Mouse (Mus musculus): ENCODE results near the gene Mrps18c. TPM values are rescaled to one million over a fixed set of nuclear protein-coding genes. Genes with fewer than 3 reads are reported as not detected.

Gene Mrps18c
- polyA plus RNA-seq, 1 experiment from 2014 or later: 199 TPM

DNA sequence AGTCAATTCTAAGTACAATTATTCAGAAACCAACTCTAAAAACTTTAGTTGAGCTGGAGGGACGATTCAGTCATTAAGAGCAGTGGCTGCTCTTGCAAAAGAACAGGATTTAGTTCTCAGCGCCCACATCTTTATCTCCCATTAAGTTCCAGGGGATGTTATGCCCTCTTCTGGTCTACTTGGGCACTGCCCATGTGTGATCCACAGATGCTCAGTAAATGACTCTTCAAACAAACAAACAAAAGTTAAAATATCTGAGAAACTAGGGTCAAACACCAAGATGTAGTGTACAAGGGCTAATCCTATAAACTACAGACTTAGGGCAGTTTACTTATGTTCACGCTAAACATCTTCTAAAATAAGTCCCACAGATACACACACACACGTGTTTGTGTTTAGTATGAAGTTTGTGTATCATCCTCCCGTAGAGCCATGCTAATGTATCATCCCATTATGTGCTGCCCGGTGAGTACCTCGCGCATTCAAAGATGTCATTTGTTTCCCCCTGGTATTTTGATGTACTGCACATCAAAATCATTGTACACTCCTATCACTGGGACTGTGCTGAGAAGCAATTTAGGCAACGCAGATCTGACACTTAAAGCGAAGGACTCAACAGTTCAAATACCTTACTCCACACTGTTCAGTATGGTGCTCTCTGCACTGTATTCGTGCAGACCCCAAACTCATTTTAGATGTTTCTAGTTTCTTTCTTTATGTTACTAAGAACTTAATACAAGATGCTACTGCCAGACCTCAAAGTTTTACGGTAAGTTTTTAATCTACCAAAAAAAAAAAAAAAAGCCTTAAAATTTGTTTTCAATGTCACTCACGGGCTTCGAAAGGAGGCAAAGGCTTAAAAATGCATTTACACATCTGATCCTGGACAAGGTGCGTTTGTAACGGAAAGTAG lies 21.4 kb downstream of the Mrps18c start:
- Histone ChIP-seq H3K36me3 (ENCODE audit: control insufficient read depth, insufficient read depth, low read length) (0 out of 2 replicates have a peak, but pooled peaks cover 2% of the 10 kb centered on the region), H3K27me3 (ENCODE audit: control insufficient read depth, insufficient read depth, low read length) (no peaks in the 10 kb centered on the region), H3K27ac (replicated peaks; ENCODE audit: low read depth, low read length) (peak overlapping the region; percentile 80), H3K4me1 (ENCODE audit: control insufficient read depth, insufficient read depth, low read length) (no peaks in the 10 kb centered on the region), H3K4me2 (ENCODE audit: low read depth, severe bottlenecking) (peak overlapping the region; percentile 65), H3K9me3 (ENCODE audit: control insufficient read depth, low read length) (no peaks in the 10 kb centered on the region), H3K4me3 (ENCODE audit: low read depth, low read length) (peak overlapping the region; percentile 72), H3K9ac (ENCODE audit: low read length) (peak overlapping the region; percentile 96)
- DNase-seq (ENCODE audit: low spot score) (no peak), ATAC-seq (ENCODE audit: insufficient number of reproducible peaks, low FRiP score, low TSS enrichment, low read depth) (no peak)
- 31% methylated on average over 16 of the region's 16 CpGs for WGBS

DNA sequence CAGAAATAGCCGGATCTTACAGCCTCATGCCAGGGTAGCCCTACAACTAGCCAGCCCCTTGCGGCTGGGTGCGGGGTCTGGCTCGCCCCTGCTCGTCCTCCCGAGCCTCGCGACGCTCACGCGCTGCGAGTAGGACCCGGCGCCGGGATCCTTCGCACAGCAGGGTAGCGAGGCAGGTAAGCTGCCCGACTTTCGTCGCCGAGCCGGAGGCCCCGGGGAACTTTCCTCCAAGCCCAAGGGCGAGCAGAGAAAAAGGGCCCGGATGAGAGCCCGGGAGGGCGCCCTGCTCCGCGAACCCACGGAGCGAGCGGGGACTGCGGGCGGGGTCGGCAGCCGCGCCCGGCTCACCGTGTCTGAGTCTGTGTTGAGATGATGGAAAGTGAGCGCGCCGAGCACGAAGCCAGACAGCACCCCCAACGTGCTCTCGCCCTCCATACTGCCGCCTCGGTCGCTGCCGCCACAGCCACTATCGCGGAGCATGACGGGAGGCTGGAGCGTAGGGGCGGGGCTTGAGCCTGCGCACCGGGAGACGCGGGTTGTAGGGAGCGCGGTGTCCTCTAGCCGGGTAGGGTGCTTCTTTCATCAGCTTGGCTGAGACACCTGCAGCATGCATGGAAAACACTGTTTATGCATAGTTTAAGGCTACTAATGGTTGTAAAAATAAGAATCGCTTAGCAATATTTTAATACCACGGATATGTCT lies 22.2 kb downstream of the Mrps18c start, which contains the start of gene Abraxas1:
TSS of gene Abraxas1 (minus strand) at position 483 of the 702 bp plus-strand sequence.
- peak within 1 kb of the TSS; percentile 96 for H3K9ac ChIP-seq (ENCODE audit: low read length)
- DNase-seq (ENCODE audit: low spot score): peak; percentile 92
- peak within 1 kb of the TSS; percentile 80 for H3K27ac ChIP-seq (replicated peaks; ENCODE audit: low read depth, low read length)
- H3K4me3 ChIP-seq (ENCODE audit: low read depth, low read length): peak within 1 kb of the TSS; percentile 72
- H3K36me3 ChIP-seq (ENCODE audit: control insufficient read depth, insufficient read depth, low read length): 0 out of 2 replicates have a peak, but pooled peaks cover 2% of the 10 kb centered on the region
- H3K4me2 ChIP-seq (ENCODE audit: low read depth, severe bottlenecking): peak within 1 kb of the TSS; percentile 65
- peak; percentile 93 for ATAC-seq (ENCODE audit: insufficient number of reproducible peaks, low FRiP score, low TSS enrichment, low read depth)
- WGBS: under 1% methylated on average over 63 of the region's 63 CpGs
- no peaks in the 10 kb centered on the region for H3K27me3 ChIP-seq (ENCODE audit: control insufficient read depth, insufficient read depth, low read length)
- no peaks in the 10 kb centered on the region for H3K9me3 ChIP-seq (ENCODE audit: control insufficient read depth, low read length)
- no peaks in the 10 kb centered on the region for H3K4me1 ChIP-seq (ENCODE audit: control insufficient read depth, insufficient read depth, low read length)

DNA sequence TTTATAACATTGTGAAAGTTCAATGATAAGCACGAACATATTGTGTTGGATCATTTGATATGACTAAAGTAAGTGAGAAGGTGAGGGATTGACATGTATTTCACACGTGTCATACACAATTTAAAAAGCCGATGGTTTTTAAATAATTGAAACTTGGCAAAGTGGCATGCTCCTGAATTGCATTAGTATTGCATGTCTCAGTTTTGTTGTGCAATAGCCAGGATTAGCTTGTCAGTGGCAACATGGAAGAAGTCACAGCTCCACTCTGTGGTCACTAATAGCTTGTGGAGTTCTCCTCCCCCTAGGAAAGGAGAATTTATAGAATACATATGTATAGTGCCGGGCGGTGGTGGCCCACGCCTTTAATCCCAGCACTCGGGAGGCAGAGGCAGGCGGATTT lies 22.9 kb downstream of the Mrps18c start:
- no peak for DNase-seq (ENCODE audit: low spot score)
- WGBS: 85% methylated on average over 8 of the region's 8 CpGs
- Histone ChIP-seq H3K36me3 (ENCODE audit: control insufficient read depth, insufficient read depth, low read length) (0 out of 2 replicates have a peak, but pooled peaks cover 2% of the 10 kb centered on the region), H3K4me1 (ENCODE audit: control insufficient read depth, insufficient read depth, low read length) (no peaks in the 10 kb centered on the region), H3K27me3 (ENCODE audit: control insufficient read depth, insufficient read depth, low read length) (no peaks in the 10 kb centered on the region), H3K4me2 (ENCODE audit: low read depth, severe bottlenecking) (no peak overlapping the region), H3K27ac (replicated peaks; ENCODE audit: low read depth, low read length) (no peak overlapping the region), H3K9ac (ENCODE audit: low read length) (no peak overlapping the region), H3K4me3 (ENCODE audit: low read depth, low read length) (peak overlapping the region; percentile 72; the same call in 1 of the 2 replicates), H3K9me3 (ENCODE audit: control insufficient read depth, low read length) (no peaks in the 10 kb centered on the region)
- ATAC-seq (ENCODE audit: insufficient number of reproducible peaks, low FRiP score, low TSS enrichment, low read depth): no peak

DNA sequence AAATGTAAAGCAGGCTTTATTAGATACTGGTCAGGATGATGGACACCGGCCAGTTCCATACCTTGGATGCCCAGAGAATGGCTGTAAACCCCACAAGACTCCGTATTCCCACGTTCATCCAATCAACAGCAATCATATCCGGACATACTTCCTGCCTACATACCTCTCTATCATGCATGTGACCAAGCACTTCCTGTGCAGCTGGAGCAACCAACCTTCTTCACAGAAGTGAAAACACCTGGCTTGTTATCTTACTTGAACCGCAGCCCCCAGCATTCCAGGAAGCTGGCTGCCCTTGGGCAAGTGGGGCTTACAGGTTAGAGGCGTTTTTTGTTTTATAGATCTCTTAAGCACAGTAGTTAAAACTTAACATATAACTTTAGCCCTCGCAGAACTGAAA lies 24.4 kb downstream of the Mrps18c start:
- 77% methylated on average over 7 of the region's 7 CpGs for WGBS
- Histone ChIP-seq H3K27ac (replicated peaks; ENCODE audit: low read depth, low read length) (no peak overlapping the region), H3K36me3 (ENCODE audit: control insufficient read depth, insufficient read depth, low read length) (0 out of 2 replicates have a peak, but pooled peaks cover 2% of the 10 kb centered on the region), H3K27me3 (ENCODE audit: control insufficient read depth, insufficient read depth, low read length) (no peaks in the 10 kb centered on the region), H3K4me1 (ENCODE audit: control insufficient read depth, insufficient read depth, low read length) (no peaks in the 10 kb centered on the region), H3K9ac (ENCODE audit: low read length) (no peak overlapping the region), H3K9me3 (ENCODE audit: control insufficient read depth, low read length) (no peaks in the 10 kb centered on the region), H3K4me3 (ENCODE audit: low read depth, low read length) (no peak overlapping the region), H3K4me2 (ENCODE audit: low read depth, severe bottlenecking) (no peak overlapping the region)
- DNase-seq (ENCODE audit: low spot score) (no peak), ATAC-seq (ENCODE audit: insufficient number of reproducible peaks, low FRiP score, low TSS enrichment, low read depth) (no peak)

DNA sequence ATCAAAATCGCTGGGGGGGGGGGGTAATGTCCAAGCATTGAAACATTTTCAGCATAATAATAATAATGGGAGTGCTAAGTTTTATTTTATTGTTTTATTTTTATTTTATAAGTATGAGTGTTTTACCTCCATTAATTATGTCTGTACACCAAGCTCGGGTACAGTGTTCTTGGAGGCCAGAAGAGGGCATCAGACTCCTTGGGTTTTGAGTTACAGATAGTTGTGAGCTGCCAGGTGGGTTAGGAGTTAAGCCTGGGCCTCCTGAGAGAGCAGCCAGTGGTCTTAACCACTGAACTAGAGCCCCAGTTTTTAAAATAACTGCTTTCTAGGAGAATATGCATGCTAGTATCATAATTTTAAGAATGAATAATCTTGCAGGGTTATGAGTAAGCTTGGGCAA lies 27.5 kb downstream of the Mrps18c start:
- WGBS: 28% methylated on average over 2 of the region's 2 CpGs
- no peak overlapping the region for H3K4me2 ChIP-seq (ENCODE audit: low read depth, severe bottlenecking)

DNA sequence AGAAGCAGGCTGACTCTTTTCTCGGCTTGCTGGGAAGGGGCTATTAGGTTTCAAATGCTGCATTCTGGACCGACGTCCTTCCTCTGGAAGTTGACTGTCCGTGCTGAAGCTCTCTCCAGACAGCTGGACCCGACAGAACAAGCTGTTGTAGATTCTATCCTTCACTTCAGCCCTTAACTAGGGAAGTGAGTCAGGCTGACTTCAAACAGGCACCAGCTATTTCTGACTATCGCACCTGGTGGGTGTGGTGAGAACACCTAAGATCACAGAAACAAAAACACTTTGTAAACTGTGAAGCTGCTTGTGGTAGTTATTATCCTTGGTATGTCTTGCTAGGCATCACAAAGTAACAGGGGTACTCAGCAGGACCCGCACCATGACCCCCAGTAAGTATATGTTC lies 28.1 kb downstream of the Mrps18c start:
- ATAC-seq (ENCODE audit: insufficient number of reproducible peaks, low FRiP score, low TSS enrichment, low read depth) (no peak), DNase-seq (ENCODE audit: low spot score) (no peak)
- no peaks in the 10 kb centered on the region for H3K9me3 ChIP-seq (ENCODE audit: control insufficient read depth, low read length)
- 73% methylated on average over 7 of the region's 7 CpGs for WGBS
- no peak overlapping the region for H3K4me3 ChIP-seq (ENCODE audit: low read depth, low read length)
- H3K9ac ChIP-seq (ENCODE audit: low read length): no peak overlapping the region
- no peak overlapping the region for H3K27ac ChIP-seq (replicated peaks; ENCODE audit: low read depth, low read length)
- H3K27me3 ChIP-seq (ENCODE audit: control insufficient read depth, insufficient read depth, low read length): no peaks in the 10 kb centered on the region
- H3K36me3 ChIP-seq (ENCODE audit: control insufficient read depth, insufficient read depth, low read length): no peaks in the 10 kb centered on the region
- H3K4me2 ChIP-seq (ENCODE audit: low read depth, severe bottlenecking): no peak overlapping the region
- H3K4me1 ChIP-seq (ENCODE audit: control insufficient read depth, insufficient read depth, low read length): no peaks in the 10 kb centered on the region

More for the DNA sequence above, 27.5 kb downstream of the Mrps18c start:
- no peak for DNase-seq (ENCODE audit: low spot score)
- Histone ChIP-seq H3K27me3 (ENCODE audit: control insufficient read depth, insufficient read depth, low read length) (no peaks in the 10 kb centered on the region), H3K4me1 (ENCODE audit: control insufficient read depth, insufficient read depth, low read length) (no peaks in the 10 kb centered on the region), H3K4me3 (ENCODE audit: low read depth, low read length) (no peak overlapping the region), H3K27ac (replicated peaks; ENCODE audit: low read depth, low read length) (no peak overlapping the region), H3K36me3 (ENCODE audit: control insufficient read depth, insufficient read depth, low read length) (no peaks in the 10 kb centered on the region), H3K9me3 (ENCODE audit: control insufficient read depth, low read length) (no peaks in the 10 kb centered on the region), H3K9ac (ENCODE audit: low read length) (no peak overlapping the region)
- no peak for ATAC-seq (ENCODE audit: insufficient number of reproducible peaks, low FRiP score, low TSS enrichment, low read depth)

DNA sequence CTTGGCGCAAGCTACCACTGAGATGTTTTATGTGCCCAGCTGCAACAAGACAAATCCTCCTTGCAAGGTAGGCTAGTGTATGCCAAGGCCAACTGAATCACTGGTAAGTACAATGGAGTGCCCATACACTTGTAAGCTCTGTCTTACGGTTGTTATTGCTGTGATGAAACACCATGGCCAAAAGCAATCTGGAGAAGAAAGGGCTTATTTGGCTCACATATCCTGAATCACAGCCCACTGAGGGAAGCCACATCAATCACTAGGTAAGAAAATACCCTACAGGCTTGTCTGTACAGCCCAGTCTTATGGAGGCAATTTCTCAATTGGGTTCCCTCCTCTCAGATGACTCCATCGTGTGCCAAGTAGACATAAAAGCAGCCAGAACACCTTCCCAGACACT lies 30.3 kb downstream of the Mrps18c start:
- Histone ChIP-seq H3K4me3 (ENCODE audit: low read depth, low read length) (no peak overlapping the region), H3K36me3 (ENCODE audit: control insufficient read depth, insufficient read depth, low read length) (no peaks in the 10 kb centered on the region), H3K9ac (ENCODE audit: low read length) (no peak overlapping the region), H3K4me1 (ENCODE audit: control insufficient read depth, insufficient read depth, low read length) (no peaks in the 10 kb centered on the region), H3K9me3 (ENCODE audit: control insufficient read depth, low read length) (no peaks in the 10 kb centered on the region), H3K27me3 (ENCODE audit: control insufficient read depth, insufficient read depth, low read length) (no peaks in the 10 kb centered on the region), H3K27ac (replicated peaks; ENCODE audit: low read depth, low read length) (no peak overlapping the region), H3K4me2 (ENCODE audit: low read depth, severe bottlenecking) (no peak overlapping the region)
- WGBS: 69% methylated on average over 3 of the region's 3 CpGs
- ATAC-seq (ENCODE audit: insufficient number of reproducible peaks, low FRiP score, low TSS enrichment, low read depth): no peak
- no peak for DNase-seq (ENCODE audit: low spot score)

DNA sequence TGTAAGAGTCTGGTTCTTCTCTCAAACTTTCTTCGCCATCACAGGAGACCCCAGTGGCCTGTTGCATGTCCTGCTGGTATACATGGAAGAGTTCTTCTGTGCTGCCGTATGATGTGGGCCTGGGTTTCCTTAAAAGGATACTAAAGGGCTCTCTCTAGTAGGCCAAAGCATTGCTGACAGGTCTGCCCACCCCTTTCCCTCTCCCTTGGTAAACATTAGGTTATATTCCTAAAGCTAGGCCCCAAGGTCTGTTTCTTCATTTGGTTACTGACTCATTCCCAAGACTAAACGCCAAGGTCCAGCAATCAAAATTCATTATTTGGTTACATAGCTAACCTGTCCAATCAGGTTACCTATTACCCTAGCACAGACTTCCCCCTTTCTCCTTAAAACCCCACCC lies 34.3 kb downstream of the Mrps18c start:
- Histone ChIP-seq H3K4me2 (ENCODE audit: low read depth, severe bottlenecking) (no peak overlapping the region), H3K9ac (ENCODE audit: low read length) (no peak overlapping the region), H3K9me3 (ENCODE audit: control insufficient read depth, low read length) (no peaks in the 10 kb centered on the region), H3K27ac (replicated peaks; ENCODE audit: low read depth, low read length) (no peak overlapping the region), H3K4me1 (ENCODE audit: control insufficient read depth, insufficient read depth, low read length) (no peaks in the 10 kb centered on the region), H3K36me3 (ENCODE audit: control insufficient read depth, insufficient read depth, low read length) (no peaks in the 10 kb centered on the region), H3K4me3 (ENCODE audit: low read depth, low read length) (no peak overlapping the region), H3K27me3 (ENCODE audit: control insufficient read depth, insufficient read depth, low read length) (no peaks in the 10 kb centered on the region)
- WGBS: 86% methylated on average over 3 of the region's 3 CpGs
- DNase-seq (ENCODE audit: low spot score) (no peak), ATAC-seq (ENCODE audit: insufficient number of reproducible peaks, low FRiP score, low TSS enrichment, low read depth) (no peak)
